Mouse (Mus musculus): ENCODE results near the gene Ppp2r5d. TPM values are rescaled to one million over a fixed set of nuclear protein-coding genes. Genes with fewer than 3 reads are reported as not detected.

The Ppp2r5d gene
- 12.4 and 12.9 TPM in 2 replicates for polyA plus RNA-seq (2012; rRNA removed)

GRCm38 (mm10) chr17:46704887-46705835 lies at the start of gene Ppp2r5d:
TSS of gene Ppp2r5d (minus strand) at chr17:46705111.
- TF ChIP-seq CTCF (IDR thresholded peaks at IDR 0.05; ENCODE audit: control insufficient read depth, insufficient read depth, insufficient replicate concordance, low read depth, low read length) (no peak), POLR2A (IDR thresholded peaks at IDR 0.05; ENCODE audit: control insufficient read depth, low read depth, low read length) (peak; percentile 60)
- Histone ChIP-seq H3K27me3 (ENCODE audit: control insufficient read depth, insufficient read depth, low read length) (no peaks in the 10 kb centered on the region), H3K27ac (ENCODE audit: control insufficient read depth, insufficient read depth, low read depth, low read length) (peak within 1 kb of the TSS; percentile 9; the same call in 1 of the 2 replicates), H3K36me3 (ENCODE audit: control insufficient read depth, insufficient read depth, low read length) (no peaks in the 10 kb centered on the region), H3K4me3 (ENCODE audit: control insufficient read depth, low read depth, low read length) (peak within 1 kb of the TSS; percentile 88), H3K4me1 (ENCODE audit: control insufficient read depth, insufficient read depth, low read length) (peaks cover 11% of the 10 kb centered on the region)

GRCm38 (mm10) chr17:46751794-46752556 lies 47.1 kb upstream of the Ppp2r5d start, which contains the start of gene Cnpy3:
TSS of gene Cnpy3 (minus strand) at chr17:46752214.
- Histone ChIP-seq H3K27me3 (ENCODE audit: control insufficient read depth, insufficient read depth, low read length) (no peaks in the 10 kb centered on the region), H3K4me3 (ENCODE audit: control insufficient read depth, low read depth, low read length) (peak within 1 kb of the TSS; percentile 94), H3K27ac (ENCODE audit: control insufficient read depth, insufficient read depth, low read depth, low read length) (peak within 1 kb of the TSS; percentile 84), H3K36me3 (ENCODE audit: control insufficient read depth, insufficient read depth, low read length) (no peaks in the 10 kb centered on the region), H3K4me1 (ENCODE audit: control insufficient read depth, insufficient read depth, low read length) (peaks cover 15% of the 10 kb centered on the region)
- TF ChIP-seq POLR2A (IDR thresholded peaks at IDR 0.05; ENCODE audit: control insufficient read depth, low read depth, low read length): peak; percentile 73
- TF ChIP-seq CTCF (IDR thresholded peaks at IDR 0.05; ENCODE audit: control insufficient read depth, insufficient read depth, insufficient replicate concordance, low read depth, low read length): no peak

GRCm38 (mm10) chr17:46751056-46751793 lies 46.3 kb upstream of the Ppp2r5d start:
- Histone ChIP-seq H3K4me3 (ENCODE audit: control insufficient read depth, low read depth, low read length) (peak overlapping the region; percentile 94), H3K36me3 (ENCODE audit: control insufficient read depth, insufficient read depth, low read length) (no peaks in the 10 kb centered on the region), H3K27me3 (ENCODE audit: control insufficient read depth, insufficient read depth, low read length) (no peaks in the 10 kb centered on the region), H3K27ac (ENCODE audit: control insufficient read depth, insufficient read depth, low read depth, low read length) (peak overlapping the region; percentile 84), H3K4me1 (ENCODE audit: control insufficient read depth, insufficient read depth, low read length) (peaks cover 15% of the 10 kb centered on the region)
- TF ChIP-seq CTCF (IDR thresholded peaks at IDR 0.05; ENCODE audit: control insufficient read depth, insufficient read depth, insufficient replicate concordance, low read depth, low read length): no peak
- no peak for TF ChIP-seq POLR2A (IDR thresholded peaks at IDR 0.05; ENCODE audit: control insufficient read depth, low read depth, low read length)

GRCm38 (mm10) chr17:46750580-46750979 lies 45.7 kb upstream of the Ppp2r5d start:
- H3K4me3 ChIP-seq (ENCODE audit: control insufficient read depth, low read depth, low read length): no peak overlapping the region
- no peaks in the 10 kb centered on the region for H3K36me3 ChIP-seq (ENCODE audit: control insufficient read depth, insufficient read depth, low read length)
- no peaks in the 10 kb centered on the region for H3K27me3 ChIP-seq (ENCODE audit: control insufficient read depth, insufficient read depth, low read length)
- peaks cover 15% of the 10 kb centered on the region for H3K4me1 ChIP-seq (ENCODE audit: control insufficient read depth, insufficient read depth, low read length)
- TF ChIP-seq POLR2A (IDR thresholded peaks at IDR 0.05; ENCODE audit: control insufficient read depth, low read depth, low read length) (no peak), CTCF (IDR thresholded peaks at IDR 0.05; ENCODE audit: control insufficient read depth, insufficient read depth, insufficient replicate concordance, low read depth, low read length) (no peak)
- H3K27ac ChIP-seq (ENCODE audit: control insufficient read depth, insufficient read depth, low read depth, low read length): no peak overlapping the region

- no peak overlapping the region for H3K27ac ChIP-seq (ENCODE audit: control insufficient read depth, insufficient read depth, low read depth, low read length)
- no peaks in the 10 kb centered on the region for H3K36me3 ChIP-seq (ENCODE audit: control insufficient read depth, insufficient read depth, low read length)
- H3K4me1 ChIP-seq (ENCODE audit: control insufficient read depth, insufficient read depth, low read length): peaks cover 15% of the 10 kb centered on the region
- H3K27me3 ChIP-seq (ENCODE audit: control insufficient read depth, insufficient read depth, low read length): no peaks in the 10 kb centered on the region
- H3K4me3 ChIP-seq (ENCODE audit: control insufficient read depth, low read depth, low read length): no peak overlapping the region
- TF ChIP-seq CTCF (IDR thresholded peaks at IDR 0.05; ENCODE audit: control insufficient read depth, insufficient read depth, insufficient replicate concordance, low read depth, low read length) (no peak), POLR2A (IDR thresholded peaks at IDR 0.05; ENCODE audit: control insufficient read depth, low read depth, low read length) (no peak)
Observed at GRCm38 (mm10) chr17:46749282-46749681, 44.4 kb upstream of the Ppp2r5d start.

GRCm38 (mm10) chr17:46747806-46748205 lies 42.9 kb upstream of the Ppp2r5d start:
- Histone ChIP-seq H3K4me1 (ENCODE audit: control insufficient read depth, insufficient read depth, low read length) (peaks cover 10% of the 10 kb centered on the region), H3K27me3 (ENCODE audit: control insufficient read depth, insufficient read depth, low read length) (no peaks in the 10 kb centered on the region), H3K4me3 (ENCODE audit: control insufficient read depth, low read depth, low read length) (no peak overlapping the region), H3K27ac (ENCODE audit: control insufficient read depth, insufficient read depth, low read depth, low read length) (no peak overlapping the region), H3K36me3 (ENCODE audit: control insufficient read depth, insufficient read depth, low read length) (0 out of 2 replicates have a peak, but pooled peaks cover 1% of the 10 kb centered on the region)
- no peak for TF ChIP-seq CTCF (IDR thresholded peaks at IDR 0.05; ENCODE audit: control insufficient read depth, insufficient read depth, insufficient replicate concordance, low read depth, low read length)
- TF ChIP-seq POLR2A (IDR thresholded peaks at IDR 0.05; ENCODE audit: control insufficient read depth, low read depth, low read length): no peak
